Mouse (Mus musculus) erythroblast, embryonic 14.5 days (primary cell): ENCODE data around the gene Klhl42.

Source experiments
- GATA1 ChIP-seq: IDR thresholded peaks from 2 replicates; pipeline ENCODE4 v1.6.1; 2012; ENCODE audit warnings: low read length, inconsistent platforms, mixed read lengths
- TAL1 ChIP-seq: IDR thresholded peaks from 3 replicates; pipeline ENCODE4 v1.6.1; 2012; ENCODE audit warnings: low read length, inconsistent platforms, mixed read lengths

- TF ChIP-seq TAL1 (no peak), GATA1 (no peak)
These were observed 59.9 kb downstream of the Klhl42 start for GRCm38 (mm10) chr6:147151069-147151468.
